In the genomic region with DNA sequence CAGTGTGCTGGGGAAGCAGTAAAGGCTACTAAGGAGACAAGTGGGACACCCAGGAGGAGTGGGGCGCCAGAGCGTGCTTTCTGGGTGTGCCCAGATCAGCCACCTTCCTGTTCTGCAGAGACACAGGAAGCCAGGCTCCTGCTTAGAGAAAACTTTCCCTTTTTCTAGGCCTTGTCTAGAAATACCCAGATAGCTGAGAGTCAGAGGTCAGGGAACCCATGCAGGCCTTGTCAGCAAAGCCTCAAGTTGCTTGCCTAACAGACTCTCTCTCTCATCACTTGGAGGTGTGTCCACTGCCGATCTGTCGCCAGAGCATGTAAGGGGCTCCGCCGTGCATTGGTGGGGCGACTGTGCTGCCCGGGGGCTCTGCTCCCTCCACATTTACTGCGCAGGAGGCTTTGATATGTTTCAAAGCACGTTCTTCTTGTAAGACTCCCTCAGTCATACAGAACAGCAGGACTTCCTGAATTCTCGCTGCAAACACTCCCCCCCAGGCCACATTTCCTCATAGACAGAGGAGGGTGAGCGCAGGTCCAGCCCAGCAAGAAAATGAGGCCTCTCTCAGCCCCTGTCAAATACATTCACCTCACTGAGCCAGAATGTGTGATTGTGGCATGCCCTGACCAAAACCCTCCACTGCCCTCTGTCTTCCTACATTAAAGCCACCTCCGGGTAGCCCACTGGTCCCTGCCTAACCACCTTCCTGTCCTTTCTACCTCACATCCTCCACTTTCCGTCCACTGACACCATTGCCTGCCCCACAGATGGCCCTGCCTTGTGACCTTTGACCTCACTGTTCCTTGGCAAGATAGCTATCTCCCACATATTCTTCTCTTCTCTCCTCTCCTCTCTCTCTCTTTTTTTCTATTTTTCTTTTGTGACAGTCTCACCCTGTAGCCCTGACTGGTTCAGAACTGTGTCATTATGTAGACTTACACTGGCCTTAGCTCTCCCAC, we compare ENCODE assay signal across 9 mouse cellular contexts. TPM values are rescaled to one million over a fixed set of nuclear protein-coding genes. Genes with fewer than 3 reads are reported as not detected.
DNase-seq lines count a peak whose midpoint lies in the region; ATAC-seq and TF ChIP-seq lines count a peak whose summit lies in the region.
"Had no signal": no experiment of that assay in that cellular context is flagged by ENCODE, and none has a peak within 500 bp of the region (broad histone marks: within the 10 kb centered on the region; RNA-seq: fewer than 3 reads in every experiment).

No protein-coding gene starts in this region.

- H3K27ac ChIP-seq in kidney, adult 2 months (ENCODE audit: insufficient read depth, low read depth, low read length): 0 out of 2 replicates have a peak overlapping the region, but pooled peaks have one; percentile 11
- H3K27ac ChIP-seq in embryonic facial prominence, embryonic 13.5 days: peak overlapping the region; percentile 89
- H3K27ac ChIP-seq in hindbrain, embryonic 14.5 days: 0 out of 2 replicates have a peak overlapping the region, but pooled peaks have one; percentile 48
- H3K27ac ChIP-seq in lung, embryonic 16.5 days (ENCODE audit: low read length): peak overlapping the region; percentile 14; the same call in 1 of the 2 replicates

- H3K4me1 ChIP-seq in kidney, adult 2 months (ENCODE audit: control insufficient read depth, insufficient read depth, low read length): no peaks in the 10 kb centered on the region
- H3K4me1 ChIP-seq in embryonic facial prominence, embryonic 13.5 days: peaks cover 22% of the 10 kb centered on the region
- H3K4me1 ChIP-seq in hindbrain, embryonic 14.5 days (replicated peaks; ENCODE audit: control insufficient read depth, insufficient read depth, low read length): peaks cover 16% of the 10 kb centered on the region; the same call in 1 of the 2 replicates
- peaks cover 7% of the 10 kb centered on the region; the same call in 1 of the 2 replicates for H3K4me1 ChIP-seq in lung, embryonic 16.5 days (replicated peaks; ENCODE audit: control insufficient read depth, insufficient read depth, low read length)

- TF ChIP-seq CTCF in kidney, adult 2 months (conservative IDR thresholded peaks at IDR 0.05; ENCODE audit: insufficient read depth, insufficient read length, low read depth, low read length): 0 out of 2 replicates have a peak, but pooled peaks have one; percentile 14

- WGBS in kidney, adult 2 months: 57% methylated on average over 14 of the region's 14 CpGs
- WGBS in embryonic facial prominence, embryonic 13.5 days: 25% methylated on average over 14 of the region's 14 CpGs
- 58% methylated on average over 14 of the region's 14 CpGs for WGBS in hindbrain, embryonic 14.5 days
- 44% methylated on average over 14 of the region's 14 CpGs for whole genome bisulfite sequencing in lung, embryonic 16.5 days

- ATAC-seq in embryonic facial prominence, embryonic 13.5 days (ENCODE audit: insufficient number of reproducible peaks, insufficient read depth, low FRiP score, low TSS enrichment, low read depth): peak; percentile 11; the same call in 1 of the 2 replicates
- no peak for ATAC-seq in hindbrain, embryonic 14.5 days (ENCODE audit: low FRiP score)
- ATAC-seq in lung, embryonic 16.5 days (ENCODE audit: low read depth): 0 out of 2 replicates have a peak, but pooled peaks have one; percentile 30
- ATAC-seq: Patski had no signal

- DNase-seq in kidney, adult 2 months: peak; percentile 36
- DNase-seq in kidney, postnatal 14 days: no peak
- no peak for DNase-seq in hindbrain, embryonic 14.5 days (ENCODE audit: low spot score)
- DNase-seq in spleen, postnatal 10 days (ENCODE audit: low spot score in 2 of 2): peak; percentile 48 to 56
- no peak for DNase-seq in cerebellum, postnatal 4 days (ENCODE audit: low spot score in 2 of 2)
- no peak for DNase-seq in ovary, postnatal 36 days (ENCODE audit: low spot score)

- no peaks in the 10 kb centered on the region for H3K27me3 ChIP-seq in kidney, adult 2 months (replicated peaks; ENCODE audit: control insufficient read depth, insufficient read depth, low read length)
- H3K27me3 ChIP-seq in embryonic facial prominence, embryonic 13.5 days: no peaks in the 10 kb centered on the region
- no peaks in the 10 kb centered on the region for H3K27me3 ChIP-seq in hindbrain, embryonic 14.5 days (ENCODE audit: control insufficient read depth, insufficient read depth, low read length)
- no peaks in the 10 kb centered on the region for H3K27me3 ChIP-seq in lung, embryonic 16.5 days (ENCODE audit: control insufficient read depth, insufficient read depth, low read depth, low read length)
- H3K27me3 ChIP-seq: Patski had no signal

- H3K4me2 ChIP-seq in embryonic facial prominence, embryonic 13.5 days: peak overlapping the region; percentile 11; the same call in 1 of the 2 replicates
- no peak overlapping the region for H3K4me2 ChIP-seq in hindbrain, embryonic 14.5 days (replicated peaks)
- no peak overlapping the region for H3K4me2 ChIP-seq in lung, embryonic 16.5 days (ENCODE audit: low read depth, low read length)

- no peak for TF ChIP-seq POLR2A in kidney, adult 2 months (IDR thresholded peaks at IDR 0.05; ENCODE audit: low read depth, low read length)

- no peak overlapping the region for H3K4me3 ChIP-seq in kidney, adult 2 months (ENCODE audit: insufficient read depth, low read depth, low read length)
- H3K4me3 ChIP-seq in embryonic facial prominence, embryonic 13.5 days: no peak overlapping the region
- H3K4me3 ChIP-seq in hindbrain, embryonic 14.5 days (replicated peaks; ENCODE audit: low read length): no peak overlapping the region
- no peak overlapping the region for H3K4me3 ChIP-seq in lung, embryonic 16.5 days (ENCODE audit: low read length)

- H3K36me3 ChIP-seq in kidney, adult 2 months (ENCODE audit: control insufficient read depth, insufficient read depth, low read length): no peaks in the 10 kb centered on the region
- no peaks in the 10 kb centered on the region for H3K36me3 ChIP-seq in embryonic facial prominence, embryonic 13.5 days
- no peaks in the 10 kb centered on the region for H3K36me3 ChIP-seq in hindbrain, embryonic 14.5 days (replicated peaks; ENCODE audit: control insufficient read depth, insufficient read depth)
- no peaks in the 10 kb centered on the region for H3K36me3 ChIP-seq in lung, embryonic 16.5 days (ENCODE audit: control insufficient read depth, insufficient read depth, low read length)

- no peaks in the 10 kb centered on the region for H3K9me3 ChIP-seq in embryonic facial prominence, embryonic 13.5 days
- H3K9me3 ChIP-seq in hindbrain, embryonic 14.5 days (ENCODE audit: control insufficient read depth, low read length): no peaks in the 10 kb centered on the region
- H3K9me3 ChIP-seq in lung, embryonic 16.5 days (ENCODE audit: control insufficient read depth, low read length): no peaks in the 10 kb centered on the region

- peak overlapping the region; percentile 47 for H3K9ac ChIP-seq in embryonic facial prominence, embryonic 13.5 days
- peak overlapping the region; percentile 28; the same call in 1 of the 2 replicates for H3K9ac ChIP-seq in hindbrain, embryonic 14.5 days
- 0 out of 2 replicates have a peak overlapping the region, but pooled peaks have one; percentile 18 for H3K9ac ChIP-seq in lung, embryonic 16.5 days (ENCODE audit: low read length)

RNA-seq across cellular contexts. Expression of a gene that starts 18.3 kb away (rescaled TPM):
- 22.6 and 24.1 TPM in 2 replicates for polyA plus RNA-seq in kidney, adult 2 months (2012; rRNA removed)
- 39.0 and 46.0 TPM in 2 replicates for polyA plus RNA-seq in embryonic facial prominence, embryonic 13.5 days (2015; fragmentation: Nextera tagmentation; extraction: Ambion mirVana)
- polyA plus RNA-seq in hindbrain, embryonic 14.5 days (2014; fragmentation: Nextera tagmentation; extraction: Ambion mirVana): 59.5 and 61.7 TPM in 2 replicates
- polyA plus RNA-seq in lung, embryonic 16.5 days (2015; fragmentation: Nextera tagmentation; extraction: Ambion mirVana): 39.2 and 41.6 TPM in 2 replicates

RNA-seq across cellular contexts. Expression of a gene that starts 45.2 kb away (rescaled TPM):
- polyA plus RNA-seq in kidney, adult 2 months (2012; rRNA removed): 8.1 and 8.5 TPM in 2 replicates
- 1.5 and 2.4 TPM in 2 replicates for polyA plus RNA-seq in embryonic facial prominence, embryonic 13.5 days (2015; fragmentation: Nextera tagmentation; extraction: Ambion mirVana)
- polyA plus RNA-seq in hindbrain, embryonic 14.5 days (2014; fragmentation: Nextera tagmentation; extraction: Ambion mirVana): 13.2 and 14.5 TPM in 2 replicates
- polyA plus RNA-seq in lung, embryonic 16.5 days (2015; fragmentation: Nextera tagmentation; extraction: Ambion mirVana): 2.7 and 3.8 TPM in 2 replicates

Comparison
In these comparisons a context has a peak if more than half of its experiments do, and no peak if none do; other contexts are left out.
1. DNase-seq: peak in kidney, adult 2 months (single experiment) and spleen, postnatal 10 days (2 of 2); none in kidney, postnatal 14 days (single experiment), hindbrain, embryonic 14.5 days (single experiment), cerebellum, postnatal 4 days (0 of 2) and ovary, postnatal 36 days (single experiment).
2. H3K27ac ChIP-seq: peak in every context shown above with its lines; median percentile 89 in embryonic facial prominence, embryonic 13.5 days; 48 in hindbrain, embryonic 14.5 days; 14 in lung, embryonic 16.5 days; 11 in kidney, adult 2 months.
3. Peak in every context shown above with its lines, with median percentiles within 50 percentile points of each other: H3K9ac ChIP-seq.